Mouse (Mus musculus) heart, postnatal 0 days (tissue): ENCODE data around the gene Acox3. TPM values are rescaled to one million over a fixed set of nuclear protein-coding genes. Genes with fewer than 3 reads are reported as not detected.

Source experiments
- ATAC-seq: fragments of 200-750 bp; cut with Nextera tagmentation; 2 replicates; pipeline ENCODE4 v1.8.0; 2017; ENCODE audit warnings: low read depth, moderate number of reproducible peaks, moderate library complexity; ENCODE audit not compliant: insufficient read depth
- DNase-seq: peaks from one replicate; pipeline ENCODE4 v3.0.0-alpha.2; 2016; ENCODE audit warnings: low spot score
- H3K27ac ChIP-seq: fragments of 300-500 bp; sonication (generic); 2 replicates; pipeline ENCODE4 v1.5.1; 2014; ENCODE audit warnings: low read depth, mild to moderate bottlenecking
- H3K27me3 ChIP-seq: fragments of 300-500 bp; sonication (generic); 2 replicates; pipeline ENCODE4 v1.6.1; 2014; ENCODE audit warnings: low read length, mixed read lengths; ENCODE audit not compliant: control insufficient read depth, insufficient read depth
- H3K36me3 ChIP-seq: fragments of 300-500 bp; sonication (generic); replicated peaks from 2 replicates; pipeline ENCODE4 v1.6.1; 2014; ENCODE audit warnings: low read length, mixed read lengths; ENCODE audit not compliant: control insufficient read depth, insufficient read depth
- H3K4me1 ChIP-seq: fragments of 300-500 bp; sonication (generic); 2 replicates; pipeline ENCODE4 v1.6.1; 2014; ENCODE audit warnings: antibody characterized with exemption; ENCODE audit not compliant: control insufficient read depth, insufficient read depth
- H3K4me2 ChIP-seq: fragments of 300-500 bp; sonication (generic); 2 replicates; pipeline ENCODE4 v1.6.1; 2014; ENCODE audit warnings: low read depth, mild to moderate bottlenecking, low read length, moderate library complexity
- H3K4me3 ChIP-seq: fragments of 300-500 bp; sonication (generic); 2 replicates; pipeline ENCODE4 v1.5.1; 2014; ENCODE audit warnings: low read depth, low read length
- H3K9ac ChIP-seq: fragments of 300-500 bp; sonication (generic); replicated peaks from 2 replicates; pipeline ENCODE4 v1.6.1; 2014; ENCODE audit warnings: low read depth, low read length, mixed read lengths
- H3K9me3 ChIP-seq: fragments of 300-500 bp; sonication (generic); replicated peaks from 2 replicates; pipeline ENCODE4 v1.6.1; 2016; ENCODE audit warnings: low read length; ENCODE audit not compliant: control insufficient read depth
- CTCF ChIP-seq: IDR thresholded peaks from 2 replicates; pipeline ENCODE4 v1.5.1; 2016; ENCODE audit warnings: antibody characterized with exemption, control low read depth, low read depth
- EP300 ChIP-seq: IDR thresholded peaks from 2 replicates; pipeline ENCODE4 v1.6.1; 2016; ENCODE audit warnings: antibody characterized with exemption, low read depth
- WGBS: fragments of 180-500 bp; shearing (Covaris S2); extraction: QIAGEN DNeasy Blood & Tissue Kit; methylation state at CpG from one replicate; pipeline ENCODE4 v1.1.7; 2014; 5-methylcytosine and 5-hydroxymethylcytosine counted together
- polyA plus RNA-seq: library from polyadenylated mRNA; unstranded; fragments of >200 nt; fragmentation: Nextera tagmentation; extraction: Ambion mirVana; gene quantifications from 2 replicates; pipeline ENCODE4 v1.2.1, GENCODE M21; 2015
- total RNA-seq: library from RNA; depleted of rRNA; stranded (reverse); fragments of >200 nt; gene quantifications from 2 replicates; pipeline ENCODE4 v1.2.3, GENCODE M21; 2014; ENCODE audit warnings: low replicate concordance

The Acox3 gene
- total and polyA plus RNA-seq, 2 experiments from 2014 or later: 13.4 to 26.8 TPM

GRCm38 (mm10) chr5:35631755-35632154, 48.9 kb downstream of the Acox3 start:
- H3K9ac ChIP-seq: no peak overlapping the region
- TF ChIP-seq EP300: no peak
- no peak for TF ChIP-seq CTCF
- H3K9me3 ChIP-seq: no peaks in the 10 kb centered on the region
- H3K27ac ChIP-seq: no peak overlapping the region
- no peaks in the 10 kb centered on the region for H3K36me3 ChIP-seq
- H3K4me2 ChIP-seq: no peak overlapping the region
- H3K4me3 ChIP-seq: no peak overlapping the region
- no peak for ATAC-seq
- DNase-seq: no peak
- 49% methylated on average over 5 of the region's 5 CpGs for WGBS
- no peaks in the 10 kb centered on the region for H3K27me3 ChIP-seq
- H3K4me1 ChIP-seq: peaks cover 6% of the 10 kb centered on the region; the same call in 1 of the 2 replicates

- Histone ChIP-seq H3K4me1 (peaks cover 6% of the 10 kb centered on the region; the same call in 1 of the 2 replicates), H3K9me3 (no peaks in the 10 kb centered on the region), H3K27ac (no peak overlapping the region), H3K4me3 (no peak overlapping the region), H3K27me3 (no peaks in the 10 kb centered on the region), H3K36me3 (no peaks in the 10 kb centered on the region), H3K4me2 (no peak overlapping the region), H3K9ac (no peak overlapping the region)
- 55% methylated on average over 6 of the region's 6 CpGs for WGBS
- DNase-seq (no peak), ATAC-seq (no peak)
- TF ChIP-seq CTCF (no peak), EP300 (no peak)
Observed at GRCm38 (mm10) chr5:35632841-35633240, 50.0 kb downstream of the Acox3 start.

- peak; percentile 91 for TF ChIP-seq EP300
- TF ChIP-seq CTCF: no peak
- DNase-seq: peak; percentile 78
- WGBS: 36% methylated on average over 2 of the region's 2 CpGs
- H3K36me3 ChIP-seq: no peaks in the 10 kb centered on the region
- peak; percentile 87 for ATAC-seq
- peaks cover 6% of the 10 kb centered on the region; the same call in 1 of the 2 replicates for H3K4me1 ChIP-seq
- H3K4me3 ChIP-seq: no peak overlapping the region
- no peak overlapping the region for H3K4me2 ChIP-seq
- peak overlapping the region; percentile 73 for H3K27ac ChIP-seq
- H3K9ac ChIP-seq: no peak overlapping the region
- no peaks in the 10 kb centered on the region for H3K27me3 ChIP-seq
- H3K9me3 ChIP-seq: no peaks in the 10 kb centered on the region
Observed at GRCm38 (mm10) chr5:35636016-35636415, 53.2 kb downstream of the Acox3 start.

- H3K4me3 ChIP-seq: no peak overlapping the region
- no peak overlapping the region for H3K9ac ChIP-seq
- WGBS: 58% methylated on average over 10 of the region's 10 CpGs
- no peak for ATAC-seq
- TF ChIP-seq EP300 (no peak), CTCF (no peak)
- no peaks in the 10 kb centered on the region for H3K36me3 ChIP-seq
- H3K27me3 ChIP-seq: no peaks in the 10 kb centered on the region
- H3K4me1 ChIP-seq: 0 out of 2 replicates have a peak, but pooled peaks cover 12% of the 10 kb centered on the region
- H3K27ac ChIP-seq: no peak overlapping the region
- no peaks in the 10 kb centered on the region for H3K9me3 ChIP-seq
- DNase-seq: no peak
- no peak overlapping the region for H3K4me2 ChIP-seq
Observed at GRCm38 (mm10) chr5:35641961-35642584, 59.2 kb downstream of the Acox3 start.

GRCm38 (mm10) chr5:35643401-35644048, 60.7 kb downstream of the Acox3 start:
- 0 out of 2 replicates have a peak, but pooled peaks cover 12% of the 10 kb centered on the region for H3K4me1 ChIP-seq
- no peak overlapping the region for H3K27ac ChIP-seq
- H3K27me3 ChIP-seq: no peaks in the 10 kb centered on the region
- H3K36me3 ChIP-seq: no peaks in the 10 kb centered on the region
- H3K4me2 ChIP-seq: no peak overlapping the region
- H3K9ac ChIP-seq: no peak overlapping the region
- H3K9me3 ChIP-seq: no peaks in the 10 kb centered on the region
- TF ChIP-seq EP300: no peak
- DNase-seq: no peak
- no peak for ATAC-seq
- WGBS: 81% methylated on average over 9 of the region's 9 CpGs
- no peak overlapping the region for H3K4me3 ChIP-seq

GRCm38 (mm10) chr5:35644082-35644481, 61.2 kb downstream of the Acox3 start:
- H3K9me3 ChIP-seq: no peaks in the 10 kb centered on the region
- H3K4me1 ChIP-seq: 0 out of 2 replicates have a peak, but pooled peaks cover 12% of the 10 kb centered on the region
- H3K36me3 ChIP-seq: no peaks in the 10 kb centered on the region
- no peak overlapping the region for H3K4me2 ChIP-seq
- H3K9ac ChIP-seq: no peak overlapping the region
- H3K27me3 ChIP-seq: no peaks in the 10 kb centered on the region
- no peak overlapping the region for H3K4me3 ChIP-seq
- no peak overlapping the region for H3K27ac ChIP-seq
- ATAC-seq (no peak), DNase-seq (no peak)
- TF ChIP-seq CTCF (no peak), EP300 (no peak)
- WGBS: 54% methylated on average over 4 of the region's 4 CpGs
